Mouse (Mus musculus): Measurements from ENCODE around the gene Ociad2. TPM values are rescaled to one million over a fixed set of nuclear protein-coding genes. Genes with fewer than 3 reads are reported as not detected.

Gene Ociad2
- polyA plus RNA-seq, 1 experiment from 2014 or later, result 22.5 TPM

DNA sequence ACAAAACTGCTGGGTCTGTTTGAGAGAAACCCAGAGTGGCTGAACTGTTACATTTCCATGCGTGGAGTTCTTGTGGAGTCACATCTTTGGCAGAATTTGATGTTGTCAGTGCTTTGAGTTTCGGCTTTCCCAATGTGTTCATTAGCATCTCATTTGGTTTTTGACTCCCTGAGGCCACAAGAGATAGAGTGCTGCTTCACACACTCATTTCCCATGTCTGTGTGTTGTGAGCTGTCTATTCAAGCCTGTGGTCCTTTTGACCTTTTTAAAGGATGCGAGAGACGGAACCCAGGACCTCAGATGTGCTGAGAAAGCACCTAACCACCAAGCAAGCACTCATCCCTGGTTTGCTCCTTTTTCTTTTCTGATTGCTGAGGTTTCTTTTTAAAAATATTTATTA lies 4.4 kb upstream of the Ociad2 start:
- Histone ChIP-seq H3K27ac (ENCODE audit: low read depth, low read length) (no peak overlapping the region), H3K9me3 (replicated peaks; ENCODE audit: control insufficient read depth, low read length) (no peaks in the 10 kb centered on the region), H3K4me2 (no peak overlapping the region), H3K4me1 (ENCODE audit: control insufficient read depth, insufficient read depth, low read length) (0 out of 2 replicates have a peak, but pooled peaks cover 2% of the 10 kb centered on the region), H3K4me3 (ENCODE audit: low read depth, low read length) (no peak overlapping the region), H3K36me3 (ENCODE audit: control insufficient read depth, insufficient read depth, low read length) (no peaks in the 10 kb centered on the region), H3K9ac (ENCODE audit: low read depth, low read length) (no peak overlapping the region), H3K27me3 (ENCODE audit: control insufficient read depth, insufficient read depth, low read length) (no peaks in the 10 kb centered on the region)
- WGBS (ENCODE audit: insufficient replicate concordance), result 92% methylated on average over 4 of the region's 4 CpGs
- ATAC-seq (replicated peaks; ENCODE audit: insufficient number of reproducible peaks, low FRiP score, low TSS enrichment), result no peak

GRCm38 (mm10) chr5:73344310-73344709 lies 3.5 kb upstream of the Ociad2 start:
- no peak overlapping the region for H3K9ac ChIP-seq (ENCODE audit: low read depth, low read length)
- 62% methylated on average over 10 of the region's 10 CpGs for WGBS (ENCODE audit: insufficient replicate concordance)
- H3K27ac ChIP-seq (ENCODE audit: low read depth, low read length), result no peak overlapping the region
- no peaks in the 10 kb centered on the region for H3K36me3 ChIP-seq (ENCODE audit: control insufficient read depth, insufficient read depth, low read length)
- H3K27me3 ChIP-seq (ENCODE audit: control insufficient read depth, insufficient read depth, low read length), result no peaks in the 10 kb centered on the region
- no peaks in the 10 kb centered on the region for H3K9me3 ChIP-seq (replicated peaks; ENCODE audit: control insufficient read depth, low read length)
- no peak for ATAC-seq (replicated peaks; ENCODE audit: insufficient number of reproducible peaks, low FRiP score, low TSS enrichment)
- H3K4me1 ChIP-seq (ENCODE audit: control insufficient read depth, insufficient read depth, low read length), result 0 out of 2 replicates have a peak, but pooled peaks cover 2% of the 10 kb centered on the region
- H3K4me3 ChIP-seq (ENCODE audit: low read depth, low read length), result no peak overlapping the region
- H3K4me2 ChIP-seq, result no peak overlapping the region

DNA sequence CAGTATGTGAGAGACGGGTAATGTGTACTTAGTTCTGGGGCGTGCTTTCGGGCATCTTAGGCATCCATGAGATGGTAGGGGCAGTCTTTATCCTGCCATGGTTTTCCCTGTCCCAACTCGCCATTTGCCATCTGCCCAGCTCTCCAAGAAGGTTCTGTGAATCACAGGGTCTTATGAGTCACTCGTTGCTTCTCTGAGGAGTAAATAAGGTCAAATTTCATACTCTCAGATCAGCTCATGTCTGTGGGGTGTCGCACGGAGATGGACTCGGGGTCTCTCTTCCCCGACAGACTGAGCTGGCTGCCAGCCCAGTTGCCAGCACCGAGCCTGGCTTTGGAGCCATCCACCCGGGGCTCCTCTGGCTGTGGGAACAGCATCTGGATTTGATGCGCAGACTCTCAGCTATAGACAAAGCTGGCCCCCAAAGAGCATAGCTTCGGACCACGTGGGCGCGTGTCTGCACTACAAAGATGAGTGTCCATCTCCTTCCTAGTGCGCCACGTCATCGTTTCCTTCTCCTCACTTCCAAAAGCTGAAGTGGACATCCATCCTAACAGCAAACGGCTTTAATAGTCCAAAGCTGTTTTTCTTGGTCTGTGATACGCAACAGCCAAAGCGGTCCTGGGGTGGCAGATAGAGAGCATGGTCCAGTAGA lies 2.0 kb upstream of the Ociad2 start:
- H3K27me3 ChIP-seq (ENCODE audit: control insufficient read depth, insufficient read depth, low read length), result no peaks in the 10 kb centered on the region
- no peak overlapping the region for H3K27ac ChIP-seq (ENCODE audit: low read depth, low read length)
- WGBS (ENCODE audit: insufficient replicate concordance), result 84% methylated on average over 22 of the region's 22 CpGs
- no peaks in the 10 kb centered on the region for H3K36me3 ChIP-seq (ENCODE audit: control insufficient read depth, insufficient read depth, low read length)
- H3K4me1 ChIP-seq (ENCODE audit: control insufficient read depth, insufficient read depth, low read length), result peaks cover 2% of the 10 kb centered on the region; the same call in 1 of the 2 replicates
- no peak for ATAC-seq (replicated peaks; ENCODE audit: insufficient number of reproducible peaks, low FRiP score, low TSS enrichment)
- H3K4me2 ChIP-seq, result no peak overlapping the region
- H3K9me3 ChIP-seq (replicated peaks; ENCODE audit: control insufficient read depth, low read length), result no peaks in the 10 kb centered on the region
- H3K4me3 ChIP-seq (ENCODE audit: low read depth, low read length), result no peak overlapping the region
- H3K9ac ChIP-seq (ENCODE audit: low read depth, low read length), result no peak overlapping the region

- ATAC-seq (replicated peaks; ENCODE audit: insufficient number of reproducible peaks, low FRiP score, low TSS enrichment), result no peak
- no peak overlapping the region for H3K27ac ChIP-seq (ENCODE audit: low read depth, low read length)
- WGBS (ENCODE audit: insufficient replicate concordance), result 89% methylated on average over 9 of the region's 9 CpGs
- no peak overlapping the region for H3K4me2 ChIP-seq
- no peak overlapping the region for H3K9ac ChIP-seq (ENCODE audit: low read depth, low read length)
- no peaks in the 10 kb centered on the region for H3K9me3 ChIP-seq (replicated peaks; ENCODE audit: control insufficient read depth, low read length)
- H3K27me3 ChIP-seq (ENCODE audit: control insufficient read depth, insufficient read depth, low read length), result no peaks in the 10 kb centered on the region
- peaks cover 23% of the 10 kb centered on the region for H3K4me1 ChIP-seq (ENCODE audit: control insufficient read depth, insufficient read depth, low read length)
- H3K4me3 ChIP-seq (ENCODE audit: low read depth, low read length), result no peak overlapping the region
- H3K36me3 ChIP-seq (ENCODE audit: control insufficient read depth, insufficient read depth, low read length), result no peaks in the 10 kb centered on the region
Measured at GRCm38 (mm10) chr5:73339779-73340722, 777 bp downstream of the Ociad2 start.

GRCm38 (mm10) chr5:73338832-73339163 lies 2.0 kb downstream of the Ociad2 start:
- H3K27me3 ChIP-seq (ENCODE audit: control insufficient read depth, insufficient read depth, low read length), result no peaks in the 10 kb centered on the region
- no peaks in the 10 kb centered on the region for H3K9me3 ChIP-seq (replicated peaks; ENCODE audit: control insufficient read depth, low read length)
- H3K4me3 ChIP-seq (ENCODE audit: low read depth, low read length), result peak overlapping the region; percentile 63
- peaks cover 27% of the 10 kb centered on the region for H3K4me1 ChIP-seq (ENCODE audit: control insufficient read depth, insufficient read depth, low read length)
- 54% methylated on average over 14 of the region's 14 CpGs for WGBS (ENCODE audit: insufficient replicate concordance)
- ATAC-seq (replicated peaks; ENCODE audit: insufficient number of reproducible peaks, low FRiP score, low TSS enrichment), result no peak
- peak overlapping the region; percentile 76; the same call in 1 of the 2 replicates for H3K9ac ChIP-seq (ENCODE audit: low read depth, low read length)
- H3K36me3 ChIP-seq (ENCODE audit: control insufficient read depth, insufficient read depth, low read length), result no peaks in the 10 kb centered on the region
- H3K4me2 ChIP-seq, result peak overlapping the region; percentile 80
- no peak overlapping the region for H3K27ac ChIP-seq (ENCODE audit: low read depth, low read length)

DNA sequence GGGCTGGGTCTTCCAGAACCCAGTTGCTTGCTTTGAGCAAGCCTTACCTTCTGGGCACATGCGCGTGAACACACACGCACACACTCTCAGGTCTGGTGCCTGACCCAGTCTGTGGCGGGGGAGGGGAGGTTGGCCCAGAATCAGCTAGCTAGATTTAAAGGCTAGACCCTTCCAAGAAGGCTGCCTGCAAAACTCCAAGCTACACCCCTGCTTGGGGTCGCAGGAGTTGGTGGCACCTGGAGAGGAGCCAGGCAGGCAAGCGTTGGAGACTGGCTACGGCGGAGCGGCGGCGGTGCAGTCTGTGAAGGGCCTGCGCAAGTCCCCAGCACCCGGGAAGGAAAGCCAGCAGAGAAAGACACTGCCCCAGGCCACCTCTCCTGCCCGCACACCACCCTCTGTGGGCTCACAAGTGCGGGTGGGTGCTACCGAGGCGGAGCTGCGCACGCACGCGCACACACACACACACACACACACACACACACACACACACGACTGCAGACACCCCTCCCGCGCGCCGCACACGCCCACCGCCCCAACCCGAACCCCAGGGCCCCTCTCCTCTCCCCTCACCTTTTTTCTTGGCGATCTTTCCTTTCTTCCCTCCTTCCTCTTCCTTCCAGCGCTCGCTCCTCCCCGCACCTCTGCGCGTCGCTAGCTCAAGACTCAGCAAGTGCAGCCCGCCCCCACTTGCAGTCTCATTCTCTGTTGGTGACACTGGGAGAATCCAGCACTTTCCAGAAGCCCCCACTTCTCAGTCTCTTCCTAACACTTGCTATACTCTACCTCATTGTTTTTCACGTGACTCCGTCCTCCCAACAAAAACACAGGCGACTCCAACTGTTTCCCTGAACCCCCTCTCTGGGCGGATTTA lies 2.6 kb downstream of the Ociad2 start:
- Histone ChIP-seq H3K4me1 (ENCODE audit: control insufficient read depth, insufficient read depth, low read length) (peaks cover 27% of the 10 kb centered on the region), H3K4me3 (ENCODE audit: low read depth, low read length) (peak overlapping the region; percentile 63), H3K36me3 (ENCODE audit: control insufficient read depth, insufficient read depth, low read length) (no peaks in the 10 kb centered on the region), H3K27ac (ENCODE audit: low read depth, low read length) (peak overlapping the region; percentile 41; the same call in 1 of the 2 replicates), H3K9ac (ENCODE audit: low read depth, low read length) (peak overlapping the region; percentile 76), H3K27me3 (ENCODE audit: control insufficient read depth, insufficient read depth, low read length) (no peaks in the 10 kb centered on the region), H3K4me2 (peak overlapping the region; percentile 80), H3K9me3 (replicated peaks; ENCODE audit: control insufficient read depth, low read length) (no peaks in the 10 kb centered on the region)
- ATAC-seq (replicated peaks; ENCODE audit: insufficient number of reproducible peaks, low FRiP score, low TSS enrichment), result peak; percentile 49; the same call in 1 of the 2 replicates
- WGBS (ENCODE audit: insufficient replicate concordance), result 4% methylated on average over 41 of the region's 41 CpGs

- H3K36me3 ChIP-seq (ENCODE audit: control insufficient read depth, insufficient read depth, low read length), result no peaks in the 10 kb centered on the region
- H3K4me3 ChIP-seq (ENCODE audit: low read depth, low read length), result no peak overlapping the region
- 0 out of 2 replicates have a peak overlapping the region, but pooled peaks have one; percentile 15 for H3K4me2 ChIP-seq
- H3K9me3 ChIP-seq (replicated peaks; ENCODE audit: control insufficient read depth, low read length), result no peaks in the 10 kb centered on the region
- H3K27me3 ChIP-seq (ENCODE audit: control insufficient read depth, insufficient read depth, low read length), result no peaks in the 10 kb centered on the region
- H3K27ac ChIP-seq (ENCODE audit: low read depth, low read length), result no peak overlapping the region
- peaks cover 33% of the 10 kb centered on the region for H3K4me1 ChIP-seq (ENCODE audit: control insufficient read depth, insufficient read depth, low read length)
- 21% methylated on average over 5 of the region's 5 CpGs for WGBS (ENCODE audit: insufficient replicate concordance)
- ATAC-seq (replicated peaks; ENCODE audit: insufficient number of reproducible peaks, low FRiP score, low TSS enrichment), result no peak
- H3K9ac ChIP-seq (ENCODE audit: low read depth, low read length), result no peak overlapping the region; the same call in 1 of the 2 replicates
Measured at GRCm38 (mm10) chr5:73336448-73336847, 4.4 kb downstream of the Ociad2 start.

DNA sequence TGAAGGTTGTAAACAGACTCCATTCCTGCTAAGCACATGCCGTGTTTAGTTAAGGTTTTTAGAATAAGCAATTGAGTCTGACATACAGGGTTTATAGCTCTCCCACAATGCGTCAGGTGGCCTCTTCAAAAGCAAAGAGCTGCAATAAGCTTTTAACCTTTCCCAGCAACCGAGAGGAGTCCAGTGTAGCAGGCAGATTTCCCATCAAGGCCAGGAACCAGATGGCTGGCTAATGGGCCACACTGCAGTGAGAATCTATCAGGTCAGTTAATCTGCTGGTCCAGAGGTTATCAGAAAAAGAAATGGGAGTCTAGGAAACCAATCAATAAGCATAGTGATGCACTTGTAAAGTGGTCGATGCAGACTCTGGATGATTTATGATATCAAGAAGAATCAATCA lies 9.8 kb downstream of the Ociad2 start:
- Histone ChIP-seq H3K4me1 (ENCODE audit: control insufficient read depth, insufficient read depth, low read length) (peaks cover 19% of the 10 kb centered on the region), H3K9ac (ENCODE audit: low read depth, low read length) (no peak overlapping the region), H3K9me3 (replicated peaks; ENCODE audit: control insufficient read depth, low read length) (no peaks in the 10 kb centered on the region), H3K4me2 (no peak overlapping the region), H3K27me3 (ENCODE audit: control insufficient read depth, insufficient read depth, low read length) (no peaks in the 10 kb centered on the region), H3K36me3 (ENCODE audit: control insufficient read depth, insufficient read depth, low read length) (no peaks in the 10 kb centered on the region), H3K27ac (ENCODE audit: low read depth, low read length) (no peak overlapping the region), H3K4me3 (ENCODE audit: low read depth, low read length) (no peak overlapping the region)
- 53% methylated on average over 4 of the region's 4 CpGs for WGBS (ENCODE audit: insufficient replicate concordance)
- ATAC-seq (replicated peaks; ENCODE audit: insufficient number of reproducible peaks, low FRiP score, low TSS enrichment), result no peak
